Mouse (Mus musculus): ENCODE measurements around the gene Atxn7l3. TPM values are rescaled to one million over a fixed set of nuclear protein-coding genes. Genes with fewer than 3 reads are reported as not detected.

Atxn7l3 gene
- polyA plus RNA-seq (2015; fragmentation: Nextera tagmentation; extraction: Ambion mirVana), result 9.6 and 10.2 TPM in 2 replicates

GRCm38 (mm10) chr11:102296491-102297472, at the start of gene Atxn7l3:
Gene Atxn7l3 (minus strand): TSS chr11:102296631.
- DNase-seq (ENCODE audit: low spot score) (peak; percentile 100), ATAC-seq (peak; percentile 96)
- H3K4me3 ChIP-seq (ENCODE audit: low read depth, low read length), result peak within 1 kb of the TSS; percentile 88
- peaks cover 10% of the 10 kb centered on the region for H3K36me3 ChIP-seq (ENCODE audit: insufficient read depth, low read length)
- H3K4me1 ChIP-seq (ENCODE audit: insufficient read depth, low read depth, low read length), result peaks cover 6% of the 10 kb centered on the region; the same call in 1 of the 2 replicates
- no peak for TF ChIP-seq EP300 (IDR thresholded peaks at IDR 0.05)
- no peak for TF ChIP-seq CTCF (IDR thresholded peaks at IDR 0.05)
- WGBS, result 1% methylated on average over 23 of the region's 125 CpGs
- H3K4me2 ChIP-seq (replicated peaks; ENCODE audit: low read depth, low read length), result peak within 1 kb of the TSS; percentile 83
- H3K9me3 ChIP-seq (ENCODE audit: low read length), result no peaks in the 10 kb centered on the region
- peak within 1 kb of the TSS; percentile 97 for H3K27ac ChIP-seq (ENCODE audit: low read length)
- H3K27me3 ChIP-seq (replicated peaks; ENCODE audit: insufficient read depth, low read length), result no peaks in the 10 kb centered on the region
- H3K9ac ChIP-seq (replicated peaks; ENCODE audit: low read depth), result peak within 1 kb of the TSS; percentile 87

GRCm38 (mm10) chr11:102344458-102344857, 48.0 kb upstream of the Atxn7l3 start:
- Histone ChIP-seq H3K27ac (ENCODE audit: low read length) (no peak overlapping the region), H3K36me3 (ENCODE audit: insufficient read depth, low read length) (no peaks in the 10 kb centered on the region), H3K4me1 (ENCODE audit: insufficient read depth, low read depth, low read length) (peaks cover 3% of the 10 kb centered on the region; the same call in 1 of the 2 replicates), H3K4me3 (ENCODE audit: low read depth, low read length) (no peak overlapping the region), H3K9me3 (ENCODE audit: low read length) (no peaks in the 10 kb centered on the region), H3K27me3 (replicated peaks; ENCODE audit: insufficient read depth, low read length) (no peaks in the 10 kb centered on the region), H3K9ac (replicated peaks; ENCODE audit: low read depth) (no peak overlapping the region), H3K4me2 (replicated peaks; ENCODE audit: low read depth, low read length) (no peak overlapping the region)
- WGBS, result 79% methylated on average over 3 of the region's 3 CpGs
- ATAC-seq (no peak), DNase-seq (ENCODE audit: low spot score) (no peak)
- TF ChIP-seq CTCF (IDR thresholded peaks at IDR 0.05) (no peak), EP300 (IDR thresholded peaks at IDR 0.05) (no peak)

GRCm38 (mm10) chr11:102342742-102343141, 46.3 kb upstream of the Atxn7l3 start:
- no peak overlapping the region for H3K9ac ChIP-seq (replicated peaks; ENCODE audit: low read depth)
- H3K4me1 ChIP-seq (ENCODE audit: insufficient read depth, low read depth, low read length), result peaks cover 6% of the 10 kb centered on the region; the same call in 1 of the 2 replicates
- H3K4me2 ChIP-seq (replicated peaks; ENCODE audit: low read depth, low read length), result no peak overlapping the region
- H3K4me3 ChIP-seq (ENCODE audit: low read depth, low read length), result no peak overlapping the region
- H3K9me3 ChIP-seq (ENCODE audit: low read length), result no peaks in the 10 kb centered on the region
- H3K27me3 ChIP-seq (replicated peaks; ENCODE audit: insufficient read depth, low read length), result no peaks in the 10 kb centered on the region
- ATAC-seq (no peak), DNase-seq (ENCODE audit: low spot score) (no peak)
- H3K36me3 ChIP-seq (ENCODE audit: insufficient read depth, low read length), result no peaks in the 10 kb centered on the region
- no peak overlapping the region for H3K27ac ChIP-seq (ENCODE audit: low read length)
- WGBS, result 61% methylated on average over 12 of the region's 12 CpGs
- TF ChIP-seq EP300 (IDR thresholded peaks at IDR 0.05) (no peak), CTCF (IDR thresholded peaks at IDR 0.05) (no peak)

- WGBS, result 85% methylated on average over 4 of the region's 4 CpGs
- H3K4me2 ChIP-seq (replicated peaks; ENCODE audit: low read depth, low read length), result no peak overlapping the region
- H3K27ac ChIP-seq (ENCODE audit: low read length), result no peak overlapping the region
- no peak overlapping the region for H3K9ac ChIP-seq (replicated peaks; ENCODE audit: low read depth)
- ATAC-seq, result no peak
- no peaks in the 10 kb centered on the region for H3K9me3 ChIP-seq (ENCODE audit: low read length)
- no peak for TF ChIP-seq EP300 (IDR thresholded peaks at IDR 0.05)
- no peak for TF ChIP-seq CTCF (IDR thresholded peaks at IDR 0.05)
- no peaks in the 10 kb centered on the region for H3K36me3 ChIP-seq (ENCODE audit: insufficient read depth, low read length)
- H3K27me3 ChIP-seq (replicated peaks; ENCODE audit: insufficient read depth, low read length), result no peaks in the 10 kb centered on the region
- peaks cover 6% of the 10 kb centered on the region; the same call in 1 of the 2 replicates for H3K4me1 ChIP-seq (ENCODE audit: insufficient read depth, low read depth, low read length)
- no peak overlapping the region for H3K4me3 ChIP-seq (ENCODE audit: low read depth, low read length)
- no peak for DNase-seq (ENCODE audit: low spot score)
Measured at GRCm38 (mm10) chr11:102341101-102341500, 44.7 kb upstream of the Atxn7l3 start.

- no peaks in the 10 kb centered on the region for H3K27me3 ChIP-seq (replicated peaks; ENCODE audit: insufficient read depth, low read length)
- TF ChIP-seq EP300 (IDR thresholded peaks at IDR 0.05), result no peak
- peak; percentile 54 for TF ChIP-seq CTCF (IDR thresholded peaks at IDR 0.05)
- DNase-seq (ENCODE audit: low spot score), result no peak
- H3K4me3 ChIP-seq (ENCODE audit: low read depth, low read length), result no peak overlapping the region
- H3K4me1 ChIP-seq (ENCODE audit: insufficient read depth, low read depth, low read length), result peaks cover 6% of the 10 kb centered on the region; the same call in 1 of the 2 replicates
- no peaks in the 10 kb centered on the region for H3K36me3 ChIP-seq (ENCODE audit: insufficient read depth, low read length)
- no peak overlapping the region for H3K27ac ChIP-seq (ENCODE audit: low read length)
- H3K9me3 ChIP-seq (ENCODE audit: low read length), result no peaks in the 10 kb centered on the region
- no peak for ATAC-seq
- H3K9ac ChIP-seq (replicated peaks; ENCODE audit: low read depth), result no peak overlapping the region
- no peak overlapping the region for H3K4me2 ChIP-seq (replicated peaks; ENCODE audit: low read depth, low read length)
- 50% methylated on average over 4 of the region's 4 CpGs for WGBS
Measured at GRCm38 (mm10) chr11:102339624-102340023, 43.2 kb upstream of the Atxn7l3 start.

- Histone ChIP-seq H3K4me1 (ENCODE audit: insufficient read depth, low read depth, low read length) (peaks cover 6% of the 10 kb centered on the region; the same call in 1 of the 2 replicates), H3K27me3 (replicated peaks; ENCODE audit: insufficient read depth, low read length) (no peaks in the 10 kb centered on the region), H3K4me2 (replicated peaks; ENCODE audit: low read depth, low read length) (no peak overlapping the region), H3K4me3 (ENCODE audit: low read depth, low read length) (no peak overlapping the region), H3K9ac (replicated peaks; ENCODE audit: low read depth) (no peak overlapping the region), H3K9me3 (ENCODE audit: low read length) (no peaks in the 10 kb centered on the region), H3K36me3 (ENCODE audit: insufficient read depth, low read length) (no peaks in the 10 kb centered on the region), H3K27ac (ENCODE audit: low read length) (0 out of 2 replicates have a peak overlapping the region, but pooled peaks have one; percentile 20)
- peak; percentile 87 for ATAC-seq
- peak; percentile 78 for DNase-seq (ENCODE audit: low spot score)
- WGBS, result 40% methylated on average over 11 of the region's 11 CpGs
- TF ChIP-seq CTCF (IDR thresholded peaks at IDR 0.05) (no peak), EP300 (IDR thresholded peaks at IDR 0.05) (no peak)
Measured at GRCm38 (mm10) chr11:102339195-102339594, 42.8 kb upstream of the Atxn7l3 start.
